Mouse (Mus musculus) bone marrow macrophage, adult 2 months (primary cell): ENCODE results near the gene Defb21. TPM values are rescaled to one million over a fixed set of nuclear protein-coding genes. Genes with fewer than 3 reads are reported as not detected.

Experiments
- H3K27ac ChIP-seq: 2 replicates; pipeline ENCODE4 v1.5.1; 2012; ENCODE audit warnings: low read depth, low read length; ENCODE audit not compliant: insufficient read depth
- H3K4me1 ChIP-seq: 2 replicates; pipeline ENCODE4 v1.6.1; 2012; ENCODE audit warnings: low read length; ENCODE audit not compliant: control insufficient read depth, insufficient read depth
- H3K4me3 ChIP-seq: 2 replicates; pipeline ENCODE4 v1.5.1; 2012; ENCODE audit warnings: mild to moderate bottlenecking, low read length, moderate library complexity; ENCODE audit not compliant: insufficient read depth
- CTCF ChIP-seq: IDR thresholded peaks from 2 replicates; pipeline ENCODE4 v1.5.1; 2012; ENCODE audit warnings: low read depth, mild to moderate bottlenecking, low read length, moderate library complexity
- POLR2A ChIP-seq: IDR thresholded peaks from 2 replicates; pipeline ENCODE4 v1.6.1; 2012; ENCODE audit warnings: mild to moderate bottlenecking, low read depth, low read length, borderline replicate concordance
- polyA plus RNA-seq: library from polyadenylated mRNA; stranded (reverse); fragments of >200 nt; gene quantifications from 2 replicates; pipeline ENCODE4 v1.2.4, GENCODE M21; 2012; ENCODE audit not compliant: missing spikeins, insufficient read depth, insufficient read length

The Defb21 gene
- polyA plus RNA-seq, 1 experiment: not detected

GRCm38 (mm10) chr2:152569881-152570280 lies 2.7 kb upstream of the Defb21 start:
- H3K4me3 ChIP-seq: no peak overlapping the region
- H3K27ac ChIP-seq: no peak overlapping the region
- TF ChIP-seq CTCF (no peak), POLR2A (no peak)
- no peaks in the 10 kb centered on the region for H3K4me1 ChIP-seq

DNA sequence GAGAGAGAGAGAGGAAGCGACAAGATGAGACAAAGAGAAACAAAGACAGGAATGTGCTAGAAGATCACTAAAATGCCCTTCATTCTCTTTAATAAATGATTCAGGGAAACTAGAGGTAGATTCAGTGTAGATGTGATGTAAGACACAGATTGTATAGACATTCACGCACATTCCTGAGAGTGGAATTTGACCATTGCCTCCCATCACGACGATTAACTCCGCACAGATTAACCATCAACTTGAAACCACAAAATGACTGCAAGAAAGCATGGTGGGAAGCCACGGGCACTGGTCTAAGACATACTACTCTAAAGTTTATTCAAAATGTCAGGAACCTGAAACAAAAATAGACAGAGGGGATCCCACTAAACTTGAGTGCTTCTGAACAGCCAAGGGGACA lies 2.2 kb upstream of the Defb21 start:
- Histone ChIP-seq H3K27ac (no peak overlapping the region), H3K4me1 (no peaks in the 10 kb centered on the region), H3K4me3 (no peak overlapping the region)
- TF ChIP-seq POLR2A (no peak), CTCF (no peak)

GRCm38 (mm10) chr2:152573484-152573883 lies 940 bp downstream of the Defb21 start:
- Histone ChIP-seq H3K4me1 (no peaks in the 10 kb centered on the region), H3K27ac (no peak overlapping the region), H3K4me3 (no peak overlapping the region)
- TF ChIP-seq CTCF: no peak

DNA sequence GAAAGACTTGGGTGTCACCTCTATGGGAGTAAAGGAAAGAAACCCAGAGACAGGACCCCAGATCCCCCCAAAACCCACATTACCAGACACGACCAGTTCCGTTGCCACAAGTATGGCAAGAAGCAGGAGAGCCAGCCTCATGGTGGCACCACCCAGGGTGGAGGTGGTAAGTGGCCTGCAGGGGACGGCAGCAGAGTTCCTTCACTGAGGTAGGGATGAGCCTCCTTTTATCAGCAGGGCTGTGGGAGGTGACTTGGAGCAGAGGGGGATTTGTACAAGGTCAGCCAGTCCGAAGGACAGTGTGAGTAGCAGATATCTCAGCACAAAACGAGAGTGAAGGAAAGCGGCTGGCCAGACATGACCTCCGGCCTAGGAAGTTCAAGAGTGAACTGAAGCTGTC lies 7.6 kb downstream of the Defb21 start, which contains the start of gene Defb19:
Gene Defb19, minus strand, starts transcription at position 206 of the 400 bp plus-strand sequence.
- H3K27ac ChIP-seq: no peak within 1 kb of the TSS
- H3K4me3 ChIP-seq: no peak within 1 kb of the TSS
- no peaks in the 10 kb centered on the region for H3K4me1 ChIP-seq
- TF ChIP-seq POLR2A: no peak
- TF ChIP-seq CTCF: no peak

GRCm38 (mm10) chr2:152580612-152581011 lies 8.1 kb downstream of the Defb21 start:
- TF ChIP-seq POLR2A (no peak), CTCF (no peak)
- Histone ChIP-seq H3K27ac (no peak overlapping the region), H3K4me3 (no peak overlapping the region)

GRCm38 (mm10) chr2:152586926-152587560 lies 14.5 kb downstream of the Defb21 start:
- peaks cover 5% of the 10 kb centered on the region; the same call in 1 of the 2 replicates for H3K4me1 ChIP-seq
- H3K4me3 ChIP-seq: no peak overlapping the region
- H3K27ac ChIP-seq: no peak overlapping the region
- TF ChIP-seq CTCF (no peak), POLR2A (no peak)

More at GRCm38 (mm10) chr2:152580612-152581011, 8.1 kb downstream of the Defb21 start:
- H3K4me1 ChIP-seq: no peaks in the 10 kb centered on the region

GRCm38 (mm10) chr2:152588450-152588849 lies 15.9 kb downstream of the Defb21 start:
- no peak for TF ChIP-seq POLR2A
- H3K4me1 ChIP-seq: peaks cover 5% of the 10 kb centered on the region; the same call in 1 of the 2 replicates
- H3K27ac ChIP-seq: no peak overlapping the region
- H3K4me3 ChIP-seq: no peak overlapping the region

GRCm38 (mm10) chr2:152589021-152589420 lies 16.5 kb downstream of the Defb21 start:
- H3K4me3 ChIP-seq: no peak overlapping the region
- peaks cover 5% of the 10 kb centered on the region; the same call in 1 of the 2 replicates for H3K4me1 ChIP-seq
- no peak overlapping the region for H3K27ac ChIP-seq
- no peak for TF ChIP-seq CTCF
- TF ChIP-seq POLR2A: no peak

GRCm38 (mm10) chr2:152599299-152599698 lies 26.8 kb downstream of the Defb21 start, which contains the start of gene Defb45:
Defb45 (minus strand) TSS chr2:152599399.
- TF ChIP-seq CTCF (no peak), POLR2A (no peak)
- peaks cover 3% of the 10 kb centered on the region for H3K4me1 ChIP-seq

DNA sequence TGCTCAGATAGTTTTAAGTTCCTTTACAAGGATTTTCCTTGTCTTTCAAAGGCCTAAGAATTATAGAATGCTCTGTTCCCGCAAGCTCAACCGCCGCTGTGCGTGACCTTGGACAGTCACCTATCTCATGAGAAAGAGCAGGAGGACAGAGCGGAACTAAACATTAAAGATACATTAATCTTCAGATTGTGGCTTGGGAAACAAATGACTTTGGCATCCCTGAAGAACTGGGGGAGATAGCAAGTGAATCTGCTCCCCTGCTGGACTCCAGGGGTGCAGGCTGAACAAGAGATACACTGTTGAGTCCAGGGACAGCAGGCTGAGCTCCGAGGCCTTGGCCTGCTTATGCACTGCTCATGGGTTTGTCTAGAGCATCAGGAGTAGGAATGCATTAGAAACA lies 27.5 kb downstream of the Defb21 start:
- Histone ChIP-seq H3K4me3 (no peak overlapping the region), H3K27ac (no peak overlapping the region), H3K4me1 (peaks cover 3% of the 10 kb centered on the region)
- TF ChIP-seq POLR2A (no peak), CTCF (no peak)

More at GRCm38 (mm10) chr2:152599299-152599698, 26.8 kb downstream of the Defb21 start, which contains the start of gene Defb45:
- Histone ChIP-seq H3K4me3 (no peak within 1 kb of the TSS), H3K27ac (no peak within 1 kb of the TSS)
